Mouse (Mus musculus): ENCODE results near the gene Gfpt1. TPM values are rescaled to one million over a fixed set of nuclear protein-coding genes. Genes with fewer than 3 reads are reported as not detected.

Gene Gfpt1
- total RNA-seq, 2 experiments from 2014 or later, result 48.6 to 52.0 TPM

- DNase-seq (ENCODE audit: low spot score in 2 of 2), result peak in 1 of 2 experiments; percentile 15
Measured at GRCm38 (mm10) chr6:87133966-87134546, 91.4 kb downstream of the Gfpt1 start.

- DNase-seq (ENCODE audit: low spot score in 2 of 2), result no peak
Measured at GRCm38 (mm10) chr6:87138479-87138878, 95.8 kb downstream of the Gfpt1 start.

- peak in 1 of 2 experiments; percentile 48 for DNase-seq (ENCODE audit: low spot score in 2 of 2)
Measured at GRCm38 (mm10) chr6:87139796-87140553, 97.3 kb downstream of the Gfpt1 start.

Other genes starting within 250 kb of the Gfpt1 start
- gene Anxa4, start 249.3 kb upstream of the Gfpt1 start, total RNA-seq (2021), result 1 to 10 TPM; 6.7 to 7.2 TPM
- 100 to 1,000 TPM; 414 to 457 TPM for gene Aak1, start 193.3 kb upstream of the Gfpt1 start, total RNA-seq (2021)
- 10 to 100 TPM; 58.4 to 61.1 TPM for gene Nfu1, start 33.6 kb upstream of the Gfpt1 start, total RNA-seq (2021)
- gene D6Ertd527e, start 61.9 kb downstream of the Gfpt1 start, total RNA-seq (2021), result not detected